Mouse (Mus musculus) heart, embryonic 14.5 days (tissue): ENCODE data around the gene Gm5737. TPM values are rescaled to one million over a fixed set of nuclear protein-coding genes. Genes with fewer than 3 reads are reported as not detected.

Experiments
- ATAC-seq: fragments of 200-750 bp; cut with Nextera tagmentation; 2 replicates; pipeline ENCODE4 v1.8.0; 2017; ENCODE audit warnings: low read depth, moderate TSS enrichment; ENCODE audit not compliant: insufficient number of reproducible peaks, insufficient read depth, low FRiP score
- H3K27ac ChIP-seq, 2 experiments: fragments of 200-500 bp in 1 of 2; fragments of 300-500 bp in 1 of 2; sonication (generic) in 1 of 2; replicated peaks in 1 of 2; 2 replicates each; pipeline ENCODE4 v1.5.1; 2012 to 2014; ENCODE audit warnings: low read depth in 2 of 2, low read length in 2 of 2, control low read depth in 1 of 2, mild to moderate bottlenecking in 1 of 2, mixed read lengths in 1 of 2; ENCODE audit not compliant: control insufficient read depth in 1 of 2, insufficient read depth in 1 of 2
- H3K27me3 ChIP-seq: fragments of 300-500 bp; sonication (generic); 2 replicates; pipeline ENCODE4 v1.6.1; 2014; ENCODE audit warnings: mild to moderate bottlenecking, low read length, control low read depth; ENCODE audit not compliant: control insufficient read depth, insufficient read depth
- H3K36me3 ChIP-seq: fragments of 300-500 bp; sonication (generic); 2 replicates; pipeline ENCODE4 v1.6.1; 2014; ENCODE audit warnings: mild to moderate bottlenecking, control low read depth, low read length, mixed read lengths; ENCODE audit not compliant: control insufficient read depth, insufficient read depth
- H3K4me1 ChIP-seq, 2 experiments: fragments of 200-500 bp in 1 of 2; fragments of 300-500 bp in 1 of 2; sonication (generic) in 1 of 2; 2 replicates each; pipeline ENCODE4 v1.6.1; 2012 to 2014; ENCODE audit warnings: low read length in 2 of 2, control low read depth in 1 of 2, mixed read lengths in 1 of 2; ENCODE audit not compliant: control insufficient read depth in 2 of 2, insufficient read depth in 2 of 2
- H3K4me2 ChIP-seq: fragments of 300-500 bp; sonication (generic); 2 replicates; pipeline ENCODE4 v1.6.1; 2014; ENCODE audit warnings: mild to moderate bottlenecking, low read length
- H3K4me3 ChIP-seq, 2 experiments: fragments of 200-500 bp in 1 of 2; fragments of 300-500 bp in 1 of 2; sonication (generic) in 1 of 2; 2 replicates each; pipeline ENCODE4 v1.5.1; 2012 to 2014; ENCODE audit warnings: low read length in 2 of 2, mild to moderate bottlenecking in 2 of 2, control low read depth in 1 of 2, low read depth in 1 of 2, moderate library complexity in 1 of 2; ENCODE audit not compliant: control insufficient read depth in 1 of 2, insufficient read depth in 1 of 2
- H3K9ac ChIP-seq: fragments of 300-500 bp; sonication (generic); 2 replicates; pipeline ENCODE4 v1.6.1; 2014; ENCODE audit warnings: mild to moderate bottlenecking, low read length
- H3K9me3 ChIP-seq: fragments of 300-500 bp; sonication (generic); 2 replicates; pipeline ENCODE4 v1.6.1; 2016; ENCODE audit warnings: low read length, control low read depth; ENCODE audit not compliant: control insufficient read depth
- WGBS: fragments of 180-500 bp; shearing (Covaris S2); extraction: QIAGEN DNeasy Blood & Tissue Kit; methylation state at CpG from one replicate; pipeline ENCODE4 v1.1.7; 2014; 5-methylcytosine and 5-hydroxymethylcytosine counted together
- polyA plus RNA-seq: library from polyadenylated mRNA; unstranded; fragments of >200 nt; fragmentation: Nextera tagmentation; extraction: Ambion mirVana; gene quantifications from 2 replicates; pipeline ENCODE4 v1.2.1, GENCODE M21; 2014

Gene Gm5737
- polyA plus RNA-seq, 1 experiment from 2014 or later: not detected

GRCm38 (mm10) chr7:120861488-120862047 is 49.4 kb downstream of the Gm5737 start:
- no peaks in the 10 kb centered on the region for H3K9me3 ChIP-seq
- H3K36me3 ChIP-seq: peaks cover 15% of the 10 kb centered on the region; the same call in 1 of the 2 replicates
- no peak overlapping the region for H3K9ac ChIP-seq
- no peaks in the 10 kb centered on the region for H3K27me3 ChIP-seq
- peak overlapping the region in 1 of 2 experiments; percentile 16; a peak in 1 of 4 replicates for H3K27ac ChIP-seq
- no peak overlapping the region for H3K4me3 ChIP-seq
- H3K4me2 ChIP-seq: 0 out of 2 replicates have a peak overlapping the region, but pooled peaks have one; percentile 16
- peaks cover 30 to 60% of the 10 kb centered on the region in 2 experiments for H3K4me1 ChIP-seq
- ATAC-seq: no peak
- whole genome bisulfite sequencing: 8% methylated on average over 2 of the region's 2 CpGs

- Histone ChIP-seq H3K9me3 (no peaks in the 10 kb centered on the region), H3K4me3 (no peak overlapping the region), H3K27me3 (no peaks in the 10 kb centered on the region), H3K4me1 (peaks cover 30 to 66% of the 10 kb centered on the region in 2 experiments), H3K4me2 (no peak overlapping the region), H3K27ac (0 out of 4 replicates have a peak overlapping the region, but pooled peaks of 1 of the 2 experiments have one; percentile 16), H3K36me3 (peaks cover 15% of the 10 kb centered on the region; the same call in 1 of the 2 replicates), H3K9ac (no peak overlapping the region)
- no peak for ATAC-seq
- 46% methylated on average over 3 of the region's 3 CpGs for WGBS
Observed at GRCm38 (mm10) chr7:120862196-120862595, 50.0 kb downstream of the Gm5737 start.

- no peak overlapping the region; a peak in 1 of 4 replicates for H3K27ac ChIP-seq
- peaks cover 30 to 66% of the 10 kb centered on the region in 2 experiments for H3K4me1 ChIP-seq
- no peak overlapping the region for H3K9ac ChIP-seq
- ATAC-seq: no peak
- H3K4me3 ChIP-seq: no peak overlapping the region
- H3K9me3 ChIP-seq: no peaks in the 10 kb centered on the region
- H3K36me3 ChIP-seq: peaks cover 15% of the 10 kb centered on the region; the same call in 1 of the 2 replicates
- no peaks in the 10 kb centered on the region for H3K27me3 ChIP-seq
- WGBS: 65% methylated on average over 7 of the region's 7 CpGs
- no peak overlapping the region for H3K4me2 ChIP-seq
Observed at GRCm38 (mm10) chr7:120862626-120863025, 50.5 kb downstream of the Gm5737 start.

- no peak overlapping the region for H3K27ac ChIP-seq
- H3K4me3 ChIP-seq: no peak overlapping the region
- 57% methylated on average over 5 of the region's 5 CpGs for WGBS
- H3K4me1 ChIP-seq: peaks cover 30 to 72% of the 10 kb centered on the region in 2 experiments
- no peaks in the 10 kb centered on the region for H3K27me3 ChIP-seq
- no peak overlapping the region for H3K9ac ChIP-seq
- peaks cover 11% of the 10 kb centered on the region; the same call in 1 of the 2 replicates for H3K36me3 ChIP-seq
- no peak overlapping the region for H3K4me2 ChIP-seq
- no peak for ATAC-seq
- H3K9me3 ChIP-seq: no peaks in the 10 kb centered on the region
Observed at GRCm38 (mm10) chr7:120863476-120863875, 51.3 kb downstream of the Gm5737 start.

GRCm38 (mm10) chr7:120865100-120865499 is 52.9 kb downstream of the Gm5737 start:
- no peaks in the 10 kb centered on the region for H3K9me3 ChIP-seq
- ATAC-seq: peak; percentile 88
- 3% methylated on average over 7 of the region's 7 CpGs for WGBS
- peak overlapping the region; percentile 55 for H3K4me2 ChIP-seq
- H3K4me3 ChIP-seq: peak overlapping the region in 1 of 2 experiments; percentile 15; a peak in 1 of 4 replicates
- H3K27me3 ChIP-seq: no peaks in the 10 kb centered on the region
- peaks cover 36 to 85% of the 10 kb centered on the region in 2 experiments for H3K4me1 ChIP-seq
- peak overlapping the region; percentile 72 to 85 for H3K27ac ChIP-seq
- H3K36me3 ChIP-seq: peaks cover 1% of the 10 kb centered on the region; the same call in 1 of the 2 replicates
- H3K9ac ChIP-seq: peak overlapping the region; percentile 59; the same call in 1 of the 2 replicates

- peak overlapping the region; percentile 72 to 85 for H3K27ac ChIP-seq
- H3K36me3 ChIP-seq: no peaks in the 10 kb centered on the region
- H3K4me1 ChIP-seq: peaks cover 41 to 90% of the 10 kb centered on the region in 2 experiments
- no peaks in the 10 kb centered on the region for H3K27me3 ChIP-seq
- WGBS: 42% methylated on average over 4 of the region's 4 CpGs
- H3K9me3 ChIP-seq: no peaks in the 10 kb centered on the region
- peak overlapping the region; percentile 45 for H3K9ac ChIP-seq
- H3K4me3 ChIP-seq: no peak overlapping the region
- ATAC-seq: peak; percentile 34
- no peak overlapping the region for H3K4me2 ChIP-seq
Observed at GRCm38 (mm10) chr7:120865832-120866231, 53.7 kb downstream of the Gm5737 start.

- H3K4me1 ChIP-seq: peaks cover 42 to 83% of the 10 kb centered on the region in 2 experiments
- no peaks in the 10 kb centered on the region for H3K9me3 ChIP-seq
- H3K9ac ChIP-seq: peak overlapping the region; percentile 45; the same call in 1 of the 2 replicates
- no peak overlapping the region for H3K4me3 ChIP-seq
- ATAC-seq: no peak
- no peaks in the 10 kb centered on the region for H3K36me3 ChIP-seq
- no peak overlapping the region for H3K4me2 ChIP-seq
- WGBS: 43% methylated on average over 2 of the region's 2 CpGs
- peak overlapping the region in 1 of 2 experiments; percentile 85; a peak in 3 of 4 replicates for H3K27ac ChIP-seq
- H3K27me3 ChIP-seq: no peaks in the 10 kb centered on the region
Observed at GRCm38 (mm10) chr7:120866684-120867083, 54.5 kb downstream of the Gm5737 start.
